Mouse (Mus musculus): ENCODE data around the gene Msl2. TPM values are rescaled to one million over a fixed set of nuclear protein-coding genes. Genes with fewer than 3 reads are reported as not detected.

Gene Msl2
- polyA plus RNA-seq, 1 experiment, result 25.6 TPM

- TF ChIP-seq CTCF (IDR thresholded peaks at IDR 0.05; ENCODE audit: borderline replicate concordance, insufficient read depth, low read length), result no peak
- no peak for TF ChIP-seq POLR2A (IDR thresholded peaks at IDR 0.05; ENCODE audit: low read depth, low read length)
- H3K27ac ChIP-seq (ENCODE audit: insufficient read depth, low read length), result no peak overlapping the region
- no peak overlapping the region for H3K4me3 ChIP-seq (ENCODE audit: insufficient read depth, low read length)
- H3K4me1 ChIP-seq (ENCODE audit: control insufficient read depth, insufficient read depth, low read length), result peaks cover 7% of the 10 kb centered on the region
Observed at GRCm38 (mm10) chr9:101083728-101084127, 9.8 kb downstream of the Msl2 start.

- Histone ChIP-seq H3K27ac (ENCODE audit: insufficient read depth, low read length) (no peak overlapping the region), H3K4me3 (ENCODE audit: insufficient read depth, low read length) (no peak overlapping the region), H3K4me1 (ENCODE audit: control insufficient read depth, insufficient read depth, low read length) (no peaks in the 10 kb centered on the region)
- TF ChIP-seq CTCF (IDR thresholded peaks at IDR 0.05; ENCODE audit: borderline replicate concordance, insufficient read depth, low read length), result no peak
- TF ChIP-seq POLR2A (IDR thresholded peaks at IDR 0.05; ENCODE audit: low read depth, low read length), result no peak
Observed at GRCm38 (mm10) chr9:101095425-101095824, 21.5 kb downstream of the Msl2 start.

GRCm38 (mm10) chr9:101096461-101096860 lies 22.6 kb downstream of the Msl2 start:
- Histone ChIP-seq H3K27ac (ENCODE audit: insufficient read depth, low read length) (no peak overlapping the region), H3K4me3 (ENCODE audit: insufficient read depth, low read length) (no peak overlapping the region), H3K4me1 (ENCODE audit: control insufficient read depth, insufficient read depth, low read length) (no peaks in the 10 kb centered on the region)
- no peak for TF ChIP-seq CTCF (IDR thresholded peaks at IDR 0.05; ENCODE audit: borderline replicate concordance, insufficient read depth, low read length)
- TF ChIP-seq POLR2A (IDR thresholded peaks at IDR 0.05; ENCODE audit: low read depth, low read length), result no peak

- no peaks in the 10 kb centered on the region for H3K4me1 ChIP-seq (ENCODE audit: control insufficient read depth, insufficient read depth, low read length)
- no peak overlapping the region for H3K27ac ChIP-seq (ENCODE audit: insufficient read depth, low read length)
- H3K4me3 ChIP-seq (ENCODE audit: insufficient read depth, low read length), result no peak overlapping the region
- TF ChIP-seq CTCF (IDR thresholded peaks at IDR 0.05; ENCODE audit: borderline replicate concordance, insufficient read depth, low read length) (no peak), POLR2A (IDR thresholded peaks at IDR 0.05; ENCODE audit: low read depth, low read length) (no peak)
Observed at GRCm38 (mm10) chr9:101097542-101097941, 23.6 kb downstream of the Msl2 start.

GRCm38 (mm10) chr9:101099445-101099844 lies 25.5 kb downstream of the Msl2 start:
- Histone ChIP-seq H3K4me1 (ENCODE audit: control insufficient read depth, insufficient read depth, low read length) (no peaks in the 10 kb centered on the region), H3K4me3 (ENCODE audit: insufficient read depth, low read length) (no peak overlapping the region), H3K27ac (ENCODE audit: insufficient read depth, low read length) (no peak overlapping the region)
- no peak for TF ChIP-seq POLR2A (IDR thresholded peaks at IDR 0.05; ENCODE audit: low read depth, low read length)
- TF ChIP-seq CTCF (IDR thresholded peaks at IDR 0.05; ENCODE audit: borderline replicate concordance, insufficient read depth, low read length), result no peak

GRCm38 (mm10) chr9:101100163-101100562 lies 26.3 kb downstream of the Msl2 start:
- Histone ChIP-seq H3K4me3 (ENCODE audit: insufficient read depth, low read length) (no peak overlapping the region), H3K27ac (ENCODE audit: insufficient read depth, low read length) (no peak overlapping the region), H3K4me1 (ENCODE audit: control insufficient read depth, insufficient read depth, low read length) (no peaks in the 10 kb centered on the region)
- TF ChIP-seq POLR2A (IDR thresholded peaks at IDR 0.05; ENCODE audit: low read depth, low read length), result no peak
- no peak for TF ChIP-seq CTCF (IDR thresholded peaks at IDR 0.05; ENCODE audit: borderline replicate concordance, insufficient read depth, low read length)

GRCm38 (mm10) chr9:101101547-101101946 lies 27.6 kb downstream of the Msl2 start:
- TF ChIP-seq CTCF (IDR thresholded peaks at IDR 0.05; ENCODE audit: borderline replicate concordance, insufficient read depth, low read length), result no peak
- no peak overlapping the region for H3K4me3 ChIP-seq (ENCODE audit: insufficient read depth, low read length)
- no peaks in the 10 kb centered on the region for H3K4me1 ChIP-seq (ENCODE audit: control insufficient read depth, insufficient read depth, low read length)
- H3K27ac ChIP-seq (ENCODE audit: insufficient read depth, low read length), result no peak overlapping the region

GRCm38 (mm10) chr9:101102288-101102687 lies 28.4 kb downstream of the Msl2 start:
- Histone ChIP-seq H3K27ac (ENCODE audit: insufficient read depth, low read length) (no peak overlapping the region), H3K4me3 (ENCODE audit: insufficient read depth, low read length) (no peak overlapping the region)

GRCm38 (mm10) chr9:101104931-101105330 lies 31.0 kb downstream of the Msl2 start:
- Histone ChIP-seq H3K27ac (ENCODE audit: insufficient read depth, low read length) (no peak overlapping the region), H3K4me3 (ENCODE audit: insufficient read depth, low read length) (no peak overlapping the region), H3K4me1 (ENCODE audit: control insufficient read depth, insufficient read depth, low read length) (peaks cover 5% of the 10 kb centered on the region; the same call in 1 of the 2 replicates)
- TF ChIP-seq CTCF (IDR thresholded peaks at IDR 0.05; ENCODE audit: borderline replicate concordance, insufficient read depth, low read length) (no peak), POLR2A (IDR thresholded peaks at IDR 0.05; ENCODE audit: low read depth, low read length) (no peak)

More at GRCm38 (mm10) chr9:101102288-101102687, 28.4 kb downstream of the Msl2 start:
- H3K4me1 ChIP-seq (ENCODE audit: control insufficient read depth, insufficient read depth, low read length), result no peaks in the 10 kb centered on the region
- TF ChIP-seq CTCF (IDR thresholded peaks at IDR 0.05; ENCODE audit: borderline replicate concordance, insufficient read depth, low read length) (no peak), POLR2A (IDR thresholded peaks at IDR 0.05; ENCODE audit: low read depth, low read length) (no peak)

GRCm38 (mm10) chr9:101105735-101106134 lies 31.8 kb downstream of the Msl2 start:
- TF ChIP-seq CTCF (IDR thresholded peaks at IDR 0.05; ENCODE audit: borderline replicate concordance, insufficient read depth, low read length) (no peak), POLR2A (IDR thresholded peaks at IDR 0.05; ENCODE audit: low read depth, low read length) (no peak)
- H3K27ac ChIP-seq (ENCODE audit: insufficient read depth, low read length), result no peak overlapping the region
- no peak overlapping the region for H3K4me3 ChIP-seq (ENCODE audit: insufficient read depth, low read length)
- peaks cover 10% of the 10 kb centered on the region; the same call in 1 of the 2 replicates for H3K4me1 ChIP-seq (ENCODE audit: control insufficient read depth, insufficient read depth, low read length)

GRCm38 (mm10) chr9:101107386-101107785 lies 33.5 kb downstream of the Msl2 start:
- H3K4me3 ChIP-seq (ENCODE audit: insufficient read depth, low read length), result no peak overlapping the region
- peaks cover 11% of the 10 kb centered on the region; the same call in 1 of the 2 replicates for H3K4me1 ChIP-seq (ENCODE audit: control insufficient read depth, insufficient read depth, low read length)
- TF ChIP-seq CTCF (IDR thresholded peaks at IDR 0.05; ENCODE audit: borderline replicate concordance, insufficient read depth, low read length), result no peak
- no peak for TF ChIP-seq POLR2A (IDR thresholded peaks at IDR 0.05; ENCODE audit: low read depth, low read length)
- H3K27ac ChIP-seq (ENCODE audit: insufficient read depth, low read length), result no peak overlapping the region
